Mouse (Mus musculus) limb, embryonic 12.5 days (tissue): ENCODE measurements around the gene Gm2663. TPM values are rescaled to one million over a fixed set of nuclear protein-coding genes. Genes with fewer than 3 reads are reported as not detected.
"Not testable (repeated sequence)": the region's sequence is repeated elsewhere in the genome, so short reads cannot be mapped to it uniquely, and the experiment has no call there.

Experiments
- ATAC-seq: fragments of 200-750 bp; cut with Nextera tagmentation; 2 replicates; pipeline ENCODE4 v1.8.0; 2017; ENCODE audit warnings: low read depth, moderate TSS enrichment; ENCODE audit not compliant: insufficient number of reproducible peaks, insufficient read depth, low FRiP score, low TSS enrichment
- H3K27ac ChIP-seq: fragments of 300-500 bp; sonication (generic); 2 replicates; pipeline ENCODE4 v1.5.1; 2016; ENCODE audit warnings: mild to moderate bottlenecking, moderate library complexity
- H3K27me3 ChIP-seq: fragments of 300-500 bp; sonication (generic); 2 replicates; pipeline ENCODE4 v1.6.1; 2016; ENCODE audit warnings: mild to moderate bottlenecking, moderate library complexity
- H3K36me3 ChIP-seq: fragments of 300-500 bp; sonication (generic); 2 replicates; pipeline ENCODE4 v1.6.1; 2016; ENCODE audit warnings: mild to moderate bottlenecking, moderate library complexity
- H3K4me1 ChIP-seq: fragments of 300-500 bp; sonication (generic); replicated peaks from 2 replicates; pipeline ENCODE4 v1.6.1; 2016
- H3K4me2 ChIP-seq: fragments of 300-500 bp; sonication (generic); 2 replicates; pipeline ENCODE4 v1.6.1; 2016; ENCODE audit warnings: mild to moderate bottlenecking, moderate library complexity
- H3K4me3 ChIP-seq: fragments of 300-500 bp; sonication (generic); replicated peaks from 2 replicates; pipeline ENCODE4 v1.5.1; 2016; ENCODE audit warnings: mild to moderate bottlenecking
- H3K9ac ChIP-seq: fragments of 300-500 bp; sonication (generic); replicated peaks from 2 replicates; pipeline ENCODE4 v1.6.1; 2016; ENCODE audit warnings: mild to moderate bottlenecking, moderate library complexity
- H3K9me3 ChIP-seq: fragments of 300-500 bp; sonication (generic); 2 replicates; pipeline ENCODE4 v1.6.1; 2016; ENCODE audit warnings: mild to moderate bottlenecking, moderate library complexity
- WGBS: fragments of 180-500 bp; shearing (Covaris S2); methylation state at CpG from one replicate; pipeline ENCODE4 v1.1.7; 2016; 5-methylcytosine and 5-hydroxymethylcytosine counted together
- polyA plus RNA-seq: library from polyadenylated mRNA; unstranded; fragments of >200 nt; fragmentation: Nextera tagmentation; extraction: Ambion mirVana; gene quantifications from 2 replicates; pipeline ENCODE4 v1.2.1, GENCODE M21; 2016

Gm2663 gene
- polyA plus RNA-seq, 1 experiment from 2014 or later, result not detected

- WGBS, result 77% methylated on average over 2 of the region's 2 CpGs
- Histone ChIP-seq H3K9me3 (no peaks in the 10 kb centered on the region), H3K27me3 (no peaks in the 10 kb centered on the region), H3K4me3 (no peak overlapping the region), H3K9ac (no peak overlapping the region), H3K36me3 (no peaks in the 10 kb centered on the region), H3K4me1 (no peaks in the 10 kb centered on the region), H3K27ac (no peak overlapping the region), H3K4me2 (no peak overlapping the region)
- ATAC-seq, result no peak
Measured at GRCm38 (mm10) chr6:41025873-41026650, 26.8 kb upstream of the Gm2663 start.

GRCm38 (mm10) chr6:41019140-41019539, 19.9 kb upstream of the Gm2663 start:
- Histone ChIP-seq H3K4me2 (no peak overlapping the region), H3K4me1 (no peaks in the 10 kb centered on the region), H3K9me3 (no peaks in the 10 kb centered on the region), H3K36me3 (no peaks in the 10 kb centered on the region), H3K27me3 (no peaks in the 10 kb centered on the region), H3K9ac (no peak overlapping the region), H3K4me3 (no peak overlapping the region), H3K27ac (no peak overlapping the region)
- no peak for ATAC-seq
- 77% methylated on average over 2 of the region's 2 CpGs for WGBS

GRCm38 (mm10) chr6:41018629-41019028, 19.4 kb upstream of the Gm2663 start:
- no peaks in the 10 kb centered on the region for H3K9me3 ChIP-seq
- H3K4me3 ChIP-seq, result no peak overlapping the region
- no peak overlapping the region for H3K4me2 ChIP-seq
- H3K4me1 ChIP-seq, result no peaks in the 10 kb centered on the region
- no peak overlapping the region for H3K27ac ChIP-seq
- 73% methylated on average over 2 of the region's 2 CpGs for WGBS
- no peak for ATAC-seq
- H3K9ac ChIP-seq, result no peak overlapping the region
- no peaks in the 10 kb centered on the region for H3K36me3 ChIP-seq
- no peaks in the 10 kb centered on the region for H3K27me3 ChIP-seq

- WGBS, result 75% methylated on average over 4 of the region's 4 CpGs
Measured at GRCm38 (mm10) chr6:41015065-41015464, 15.8 kb upstream of the Gm2663 start.

GRCm38 (mm10) chr6:40964454-40964853, 34.8 kb downstream of the Gm2663 start, which contains the start of gene 1810009J06Rik:
1810009J06Rik (plus strand) TSS chr6:40964754.
- not testable (repeated sequence) for H3K9me3 ChIP-seq, H3K27ac ChIP-seq, H3K4me3 ChIP-seq, ATAC-seq, H3K36me3 ChIP-seq, H3K4me1 ChIP-seq, H3K4me2 ChIP-seq, H3K9ac ChIP-seq, H3K27me3 ChIP-seq
- 83% methylated on average over 2 of the region's 2 CpGs for WGBS

More at GRCm38 (mm10) chr6:41015065-41015464, 15.8 kb upstream of the Gm2663 start:
- Histone ChIP-seq H3K9ac (no peak overlapping the region), H3K27me3 (no peaks in the 10 kb centered on the region), H3K27ac (no peak overlapping the region), H3K4me3 (no peak overlapping the region), H3K36me3 (no peaks in the 10 kb centered on the region), H3K4me1 (no peaks in the 10 kb centered on the region), H3K4me2 (no peak overlapping the region), H3K9me3 (no peaks in the 10 kb centered on the region)
- ATAC-seq, result no peak

- Histone ChIP-seq H3K36me3 (no peaks in the 10 kb centered on the region), H3K4me1 (no peaks in the 10 kb centered on the region), H3K9me3 (no peaks in the 10 kb centered on the region; the same call in 1 of the 2 replicates), H3K9ac (no peak overlapping the region), H3K4me2 (no peak overlapping the region), H3K4me3 (no peak overlapping the region), H3K27me3 (no peaks in the 10 kb centered on the region), H3K27ac (no peak overlapping the region)
- ATAC-seq, result no peak
- 65% methylated on average over 2 of the region's 2 CpGs for WGBS
Measured at GRCm38 (mm10) chr6:40953716-40954115, 45.6 kb downstream of the Gm2663 start.

- Histone ChIP-seq H3K9ac (no peak within 1 kb of the TSS), H3K9me3 (no peaks in the 10 kb centered on the region), H3K27ac (no peak within 1 kb of the TSS), H3K4me3 (no peak within 1 kb of the TSS), H3K27me3 (no peaks in the 10 kb centered on the region), H3K4me1 (no peaks in the 10 kb centered on the region), H3K36me3 (no peaks in the 10 kb centered on the region), H3K4me2 (no peak within 1 kb of the TSS)
- ATAC-seq, result no peak
Measured at GRCm38 (mm10) chr6:40951770-40952169, 47.5 kb downstream of the Gm2663 start, which contains the start of gene Gm4744. Gm4744 (minus strand) TSS chr6:40951870.

Other genes with a start within 250 kb of the Gm2663 start
- gene Moxd2, start 112.0 kb downstream of the Gm2663 start, polyA plus RNA-seq, result not detected in 2 replicates
- not detected in 2 replicates for gene Prss58, start 99.1 kb downstream of the Gm2663 start, polyA plus RNA-seq
- gene 1700074P13Rik, start 58.9 kb downstream of the Gm2663 start, polyA plus RNA-seq, result not detected in 2 replicates
- gene Gm4744, start 47.6 kb downstream of the Gm2663 start, polyA plus RNA-seq, result not detected in 2 replicates
- not detected in 2 replicates for gene 1810009J06Rik, start 34.7 kb downstream of the Gm2663 start, polyA plus RNA-seq
- gene 2210010C04Rik, start 36.0 kb upstream of the Gm2663 start, polyA plus RNA-seq, result not detected in 2 replicates